Mouse (Mus musculus) thymus, adult 2 months (tissue): ENCODE data around the gene Npas2. TPM values are rescaled to one million over a fixed set of nuclear protein-coding genes. Genes with fewer than 3 reads are reported as not detected.

Source experiments
- DNase-seq: peaks from one replicate; pipeline ENCODE4 v3.0.0; 2021
- H3K27ac ChIP-seq: fragments of 200-500 bp; 2 replicates; pipeline ENCODE4 v1.5.1; 2012; ENCODE audit warnings: low read length, control low read depth; ENCODE audit not compliant: control insufficient read depth, insufficient read depth
- H3K27me3 ChIP-seq: fragments of 200-500 bp; 2 replicates; pipeline ENCODE4 v1.6.1; 2012; ENCODE audit warnings: mild to moderate bottlenecking, low read length, moderate library complexity, mixed read lengths; ENCODE audit not compliant: control insufficient read depth, insufficient read depth
- H3K36me3 ChIP-seq: fragments of 200-500 bp; 2 replicates; pipeline ENCODE4 v1.6.1; 2012; ENCODE audit warnings: mild to moderate bottlenecking, low read length, moderate library complexity; ENCODE audit not compliant: control insufficient read depth, insufficient read depth
- H3K4me1 ChIP-seq: fragments of 200-500 bp; replicated peaks from 2 replicates; pipeline ENCODE4 v1.6.1; 2012; ENCODE audit warnings: low read length; ENCODE audit not compliant: control insufficient read depth, insufficient read depth
- H3K4me3 ChIP-seq: fragments of 200-500 bp; 2 replicates; pipeline ENCODE4 v1.5.1; 2012; ENCODE audit warnings: mild to moderate bottlenecking, low read length, control low read depth, moderate library complexity; ENCODE audit not compliant: control insufficient read depth, insufficient read depth
- CTCF ChIP-seq: fragments of 200-500 bp; IDR thresholded peaks from 2 replicates; pipeline ENCODE4 v1.5.1; 2012; ENCODE audit warnings: mild to moderate bottlenecking, control low read depth, low read length, moderate library complexity, borderline replicate concordance; ENCODE audit not compliant: control insufficient read depth, poor library complexity, insufficient read depth; ENCODE audit errors: extremely low read depth
- POLR2A ChIP-seq: fragments of 200-500 bp; IDR thresholded peaks from 2 replicates; pipeline ENCODE4 v1.6.1; 2012; ENCODE audit warnings: mild to moderate bottlenecking, low read length, control low read depth, moderate library complexity; ENCODE audit not compliant: control insufficient read depth, poor library complexity, insufficient read depth; ENCODE audit errors: extremely low read depth
- WGBS: fragments of 180-500 bp; shearing (Covaris S2); methylation state at CpG from one replicate; pipeline ENCODE4 v1.1.7; 2018; 5-methylcytosine and 5-hydroxymethylcytosine counted together
- polyA plus RNA-seq: library from polyadenylated mRNA; depleted of rRNA; stranded (reverse); fragments of >200 nt; gene quantifications from 2 replicates; pipeline ENCODE4 v1.2.3, GENCODE M21; 2012

Npas2 gene
- polyA plus RNA-seq, 1 experiment, result 6.9 TPM

- Histone ChIP-seq H3K36me3 (no peaks in the 10 kb centered on the region), H3K4me1 (peaks cover 2% of the 10 kb centered on the region), H3K4me3 (no peak overlapping the region), H3K27ac (no peak overlapping the region), H3K27me3 (no peaks in the 10 kb centered on the region)
- no peak for TF ChIP-seq CTCF
- no peak for TF ChIP-seq POLR2A
- no peak for DNase-seq
- 93% methylated on average over 11 of the region's 11 CpGs for WGBS
These were observed 13.7 kb upstream of the Npas2 start for GRCm38 (mm10) chr1:39179806-39180205.

DNA sequence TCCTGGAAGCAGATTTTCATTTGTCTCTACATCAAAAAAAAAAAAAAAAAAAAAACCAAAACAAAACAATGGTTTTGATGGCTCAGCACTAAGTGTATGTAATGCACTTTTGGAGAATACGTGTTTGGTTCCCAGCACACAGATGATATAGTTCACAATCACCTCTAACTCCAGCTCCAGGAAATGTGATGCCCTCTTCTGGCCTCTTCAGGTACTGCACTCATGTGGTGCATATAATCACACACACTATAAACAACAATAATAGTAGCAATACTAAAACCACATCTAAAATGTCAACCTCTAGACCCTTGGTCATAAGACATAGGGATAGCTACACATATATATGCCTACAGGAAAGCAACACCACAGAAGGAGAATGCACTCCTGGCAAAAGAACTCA, 13.0 kb upstream of the Npas2 start:
- WGBS, result 100% methylated on average over 1 of the region's 1 CpGs
- Histone ChIP-seq H3K4me1 (peaks cover 8% of the 10 kb centered on the region), H3K27ac (no peak overlapping the region), H3K4me3 (no peak overlapping the region), H3K27me3 (no peaks in the 10 kb centered on the region), H3K36me3 (no peaks in the 10 kb centered on the region)
- TF ChIP-seq CTCF, result no peak
- TF ChIP-seq POLR2A, result no peak
- DNase-seq, result no peak

GRCm38 (mm10) chr1:39181901-39182300, 11.6 kb upstream of the Npas2 start:
- Histone ChIP-seq H3K27ac (no peak overlapping the region), H3K27me3 (no peaks in the 10 kb centered on the region), H3K4me3 (no peak overlapping the region), H3K36me3 (no peaks in the 10 kb centered on the region), H3K4me1 (peaks cover 15% of the 10 kb centered on the region)
- TF ChIP-seq POLR2A (no peak), CTCF (no peak)
- WGBS, result 96% methylated on average over 4 of the region's 4 CpGs
- DNase-seq, result no peak

GRCm38 (mm10) chr1:39185833-39186232, 7.7 kb upstream of the Npas2 start:
- no peak for DNase-seq
- H3K27ac ChIP-seq, result no peak overlapping the region

GRCm38 (mm10) chr1:39186711-39187437, 6.7 kb upstream of the Npas2 start:
- H3K27me3 ChIP-seq, result no peaks in the 10 kb centered on the region; the same call in 1 of the 2 replicates
- WGBS, result 85% methylated on average over 6 of the region's 6 CpGs
- H3K27ac ChIP-seq, result no peak overlapping the region
- H3K4me3 ChIP-seq, result no peak overlapping the region
- no peaks in the 10 kb centered on the region for H3K36me3 ChIP-seq
- H3K4me1 ChIP-seq, result peaks cover 18% of the 10 kb centered on the region
- TF ChIP-seq CTCF (no peak), POLR2A (no peak)
- no peak for DNase-seq

More at GRCm38 (mm10) chr1:39185833-39186232, 7.7 kb upstream of the Npas2 start:
- Histone ChIP-seq H3K36me3 (no peaks in the 10 kb centered on the region), H3K4me3 (no peak overlapping the region), H3K27me3 (no peaks in the 10 kb centered on the region; the same call in 1 of the 2 replicates), H3K4me1 (peaks cover 15% of the 10 kb centered on the region)
- no peak for TF ChIP-seq CTCF
- no peak for TF ChIP-seq POLR2A
- 39% methylated on average over 5 of the region's 5 CpGs for WGBS

GRCm38 (mm10) chr1:39191122-39191521, 2.4 kb upstream of the Npas2 start:
- H3K4me3 ChIP-seq, result no peak overlapping the region
- no peaks in the 10 kb centered on the region for H3K36me3 ChIP-seq
- peaks cover 11% of the 10 kb centered on the region for H3K27me3 ChIP-seq
- 79% methylated on average over 5 of the region's 5 CpGs for WGBS
- H3K4me1 ChIP-seq, result peaks cover 35% of the 10 kb centered on the region
- H3K27ac ChIP-seq, result no peak overlapping the region
- DNase-seq, result no peak
- TF ChIP-seq CTCF (no peak), POLR2A (no peak)

- TF ChIP-seq CTCF, result peak; percentile 62; the same call in 1 of the 2 replicates
- 0 out of 2 replicates have a peak, but pooled peaks have one; percentile 11 for TF ChIP-seq POLR2A
- H3K4me3 ChIP-seq, result peak overlapping the region; percentile 94
- H3K27ac ChIP-seq, result peak overlapping the region; percentile 18; the same call in 1 of the 2 replicates
- WGBS, result 1% methylated on average over 28 of the region's 28 CpGs
- no peaks in the 10 kb centered on the region for H3K36me3 ChIP-seq
- peaks cover 35% of the 10 kb centered on the region for H3K4me1 ChIP-seq
- peaks cover 11% of the 10 kb centered on the region for H3K27me3 ChIP-seq
- peak; percentile 77 for DNase-seq
These were observed 1.0 kb upstream of the Npas2 start for GRCm38 (mm10) chr1:39192460-39192996.
